Mouse (Mus musculus) CH12.LX (cell line): Measurements from ENCODE around the gene Tbc1d2.

ENCODE experiments used
- CTCF ChIP-seq, 2 experiments: IDR thresholded peaks in 1 of 2; conservative IDR thresholded peaks in 1 of 2; 2 replicates each; pipeline ENCODE4 v1.5.1; 2011 to 2012; ENCODE audit warnings: low read depth in 2 of 2, low read length in 2 of 2, improper control_type of control experiment in 1 of 2, inconsistent platforms in 1 of 2, mild to moderate bottlenecking in 1 of 2, moderate library complexity in 1 of 2
- JUN ChIP-seq: IDR thresholded peaks from 2 replicates; pipeline ENCODE4 v1.6.1; 2011; ENCODE audit warnings: low read depth, mild to moderate bottlenecking, low read length, improper control_type of control experiment, moderate library complexity; ENCODE audit not compliant: insufficient read depth
- MYC ChIP-seq: IDR thresholded peaks from 2 replicates; pipeline ENCODE4 v1.6.1; 2011; ENCODE audit warnings: low read depth, mild to moderate bottlenecking, improper control_type of control experiment, low read length
- NELFE ChIP-seq: IDR thresholded peaks from 2 replicates; pipeline ENCODE4 v1.6.1; 2011; ENCODE audit warnings: low read depth, low read length, improper control_type of control experiment
- POLR2A ChIP-seq: IDR thresholded peaks from 2 replicates; pipeline ENCODE4 v1.6.1; 2011; ENCODE audit warnings: low read depth, mild to moderate bottlenecking, improper control_type of control experiment, low read length

DNA sequence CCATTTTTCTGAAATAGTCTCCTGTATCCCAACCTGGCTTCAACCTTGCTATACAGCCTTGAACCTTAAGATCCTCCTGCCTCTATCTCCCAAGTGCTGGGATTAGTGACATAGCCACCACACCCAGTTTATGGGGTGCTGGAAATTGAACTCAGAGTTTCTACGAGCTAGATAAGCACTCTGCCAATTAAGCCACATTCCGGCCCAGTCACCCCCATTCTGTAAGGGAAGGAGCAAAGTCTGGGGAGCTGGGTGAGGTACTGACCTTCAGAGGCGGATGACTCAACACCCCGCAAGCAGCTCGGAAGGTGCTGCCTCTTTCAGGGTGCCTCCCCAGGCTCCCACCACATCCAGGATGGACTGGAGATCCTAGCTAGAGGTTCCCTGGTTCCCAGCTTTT, 55.9 kb downstream of the Tbc1d2 start:
- TF ChIP-seq POLR2A: no peak; the same call in 1 of the 2 replicates
- TF ChIP-seq NELFE: no peak
- TF ChIP-seq CTCF (conservative IDR thresholded peaks at IDR 0.05 in 1 of 2, IDR thresholded peaks at IDR 0.05 in 1 of 2; ENCODE audit: low read depth in 2 of 2, low read length in 2 of 2): no peak
- no peak for TF ChIP-seq MYC
- TF ChIP-seq JUN: no peak
